Mouse (Mus musculus) lung, adult 2 months (tissue): ENCODE results near the gene Olfr18. TPM values are rescaled to one million over a fixed set of nuclear protein-coding genes. Genes with fewer than 3 reads are reported as not detected.
"Not testable (repeated sequence)": the region's sequence is repeated elsewhere in the genome, so short reads cannot be mapped to it uniquely, and the experiment has no call there.

ENCODE experiments used
- DNase-seq: peaks from one replicate; pipeline ENCODE4 v3.0.0; 2022
- H3K4me1 ChIP-seq: fragments of 200-500 bp; 2 replicates; pipeline ENCODE4 v1.6.1; 2011; ENCODE audit warnings: low read length; ENCODE audit not compliant: control insufficient read depth, insufficient read depth
- H3K4me3 ChIP-seq: fragments of 200-500 bp; replicated peaks from 2 replicates; pipeline ENCODE3; 2011; ENCODE audit warnings: low read depth, mild to moderate bottlenecking, control low read depth, low read length; ENCODE audit errors: extremely low read depth
- CTCF ChIP-seq: fragments of 200-500 bp; IDR thresholded peaks from 2 replicates; pipeline ENCODE4 v1.5.1; 2011; ENCODE audit warnings: mild to moderate bottlenecking, low read length, control low read depth; ENCODE audit not compliant: insufficient read depth
- POLR2A ChIP-seq: fragments of 200-500 bp; IDR thresholded peaks from 2 replicates; pipeline ENCODE4 v1.6.1; 2011; ENCODE audit warnings: low read depth, mild to moderate bottlenecking, control low read depth, low read length, borderline replicate concordance; ENCODE audit errors: extremely low read depth
- WGBS: fragments of 180-500 bp; shearing (Covaris S2); methylation state at CpG from one replicate; pipeline ENCODE4 v1.1.7; 2018; 5-methylcytosine and 5-hydroxymethylcytosine counted together
- polyA plus RNA-seq: library from polyadenylated mRNA; depleted of rRNA; stranded (reverse); fragments of >200 nt; gene quantifications from 2 replicates; pipeline ENCODE4 v1.2.3, GENCODE M21; 2012; rRNA removed

The Olfr18 gene
- not detected in 2 replicates for polyA plus RNA-seq

GRCm38 (mm10) chr9:20335994-20336393 is at the start of gene Olfr18:
TSS of gene Olfr18 (minus strand) at chr9:20336094.
- TF ChIP-seq CTCF (no peak), POLR2A (no peak)
- Histone ChIP-seq H3K4me3 (no peak within 1 kb of the TSS), H3K4me1 (no peaks in the 10 kb centered on the region)
- no peak for DNase-seq

DNA sequence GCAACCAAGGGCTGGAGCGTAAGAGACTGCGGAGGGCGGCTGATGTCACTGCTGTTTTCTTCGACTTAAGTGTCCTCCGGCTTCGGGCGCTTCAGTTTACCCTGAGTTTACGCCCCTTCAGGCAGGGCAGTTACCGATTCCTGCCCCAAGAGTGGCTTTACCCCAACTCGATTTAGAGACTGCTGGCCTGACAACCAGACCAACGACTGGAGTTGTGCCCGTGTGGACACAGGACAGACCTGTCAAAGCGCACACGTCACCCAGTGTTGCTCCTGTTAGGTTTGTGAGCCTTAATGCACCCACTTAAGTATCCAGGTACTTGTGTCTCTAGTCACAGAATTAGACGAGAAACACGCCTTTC is 49.4 kb upstream of the Olfr18 start:
- TF ChIP-seq CTCF (no peak), POLR2A (no peak)
- Histone ChIP-seq H3K4me1 (no peaks in the 10 kb centered on the region; the same call in 1 of the 2 replicates), H3K4me3 (peak overlapping the region; percentile 89)
- no peak for DNase-seq
- 11% methylated on average over 16 of the region's 16 CpGs for WGBS

GRCm38 (mm10) chr9:20384532-20385342 is 48.8 kb upstream of the Olfr18 start, which contains the start of gene Zfp560:
TSS of gene Zfp560 (minus strand) at chr9:20385177.
- peak; percentile 62 for TF ChIP-seq CTCF
- peak; percentile 60; the same call in 1 of the 2 replicates for TF ChIP-seq POLR2A
- DNase-seq, result peak; percentile 88
- WGBS, result under 1% methylated on average over 40 of the region's 40 CpGs
- Histone ChIP-seq H3K4me1 (no peaks in the 10 kb centered on the region; the same call in 1 of the 2 replicates), H3K4me3 (peak within 1 kb of the TSS; percentile 89)

DNA sequence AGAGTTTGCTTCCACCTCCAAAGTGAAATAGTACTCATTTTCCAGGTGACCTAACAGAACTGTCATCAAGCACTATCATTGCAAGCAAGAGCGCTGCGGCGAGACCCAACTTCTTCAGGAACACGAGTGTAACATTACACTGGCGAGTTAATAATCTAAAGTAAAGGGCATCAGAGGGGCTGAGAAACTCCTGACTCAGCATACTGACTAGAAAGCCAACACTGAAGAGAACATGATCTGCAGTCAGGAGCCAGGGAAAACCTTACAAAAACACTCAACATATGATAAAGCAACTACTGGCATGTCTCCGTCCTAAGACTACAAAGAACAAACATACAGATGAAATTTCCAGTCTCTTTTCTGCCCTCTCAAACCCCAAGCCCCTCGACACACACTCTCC is 47.8 kb upstream of the Olfr18 start:
- WGBS, result 82% methylated on average over 7 of the region's 7 CpGs
- Histone ChIP-seq H3K4me1 (no peaks in the 10 kb centered on the region; the same call in 1 of the 2 replicates), H3K4me3 (no peak overlapping the region)
- no peak for DNase-seq
- no peak for TF ChIP-seq CTCF
- no peak for TF ChIP-seq POLR2A

- TF ChIP-seq POLR2A (no peak), CTCF (no peak)
- DNase-seq, result no peak
- Histone ChIP-seq H3K4me3 (no peak overlapping the region), H3K4me1 (no peaks in the 10 kb centered on the region)
- 98% methylated on average over 1 of the region's 1 CpGs for WGBS
These were observed 38.8 kb upstream of the Olfr18 start for GRCm38 (mm10) chr9:20374712-20375111.

DNA sequence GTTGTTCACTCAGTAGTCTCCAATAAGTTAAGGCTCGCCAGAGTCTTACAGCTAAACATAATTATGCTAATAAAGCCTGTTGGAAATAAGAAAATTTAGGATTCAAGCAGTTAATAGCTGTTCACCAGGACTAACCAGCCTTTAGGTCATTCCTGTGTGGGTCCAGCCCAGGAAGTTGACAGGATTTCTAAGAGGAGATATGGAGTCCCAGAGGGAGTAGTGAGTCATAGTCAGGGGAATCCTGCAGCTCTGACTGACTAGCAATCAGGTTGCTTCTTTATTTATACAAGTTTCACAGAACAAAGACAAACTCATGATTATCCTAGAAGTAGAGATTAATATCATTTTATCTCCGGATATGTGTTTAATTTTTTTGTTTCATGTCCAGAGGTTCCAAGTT is 31.4 kb upstream of the Olfr18 start:
- no peak overlapping the region for H3K4me3 ChIP-seq
- DNase-seq, result no peak
- WGBS, result 93% methylated on average over 2 of the region's 2 CpGs
- no peaks in the 10 kb centered on the region for H3K4me1 ChIP-seq
- no peak for TF ChIP-seq CTCF
- no peak for TF ChIP-seq POLR2A

DNA sequence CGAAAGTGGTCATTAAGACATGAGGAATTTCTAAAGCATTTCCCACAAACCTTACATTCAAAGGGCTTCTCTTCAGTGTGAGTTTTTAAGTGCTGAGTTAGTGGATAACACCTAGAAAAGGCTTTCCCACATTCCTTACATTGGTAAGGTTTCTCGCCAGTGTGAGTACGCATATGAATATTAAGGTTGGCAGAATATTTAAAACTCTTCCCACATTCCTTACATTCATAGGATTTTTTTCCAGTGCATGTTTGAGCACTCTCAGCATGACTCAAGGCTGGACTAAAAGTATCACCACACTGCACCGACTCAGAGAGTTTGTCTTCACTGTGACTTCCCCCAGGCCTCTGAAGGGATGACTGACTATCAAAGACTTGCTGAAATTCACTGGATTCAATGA is 12.6 kb upstream of the Olfr18 start:
- 86% methylated on average over 4 of the region's 4 CpGs for WGBS
- Histone ChIP-seq H3K4me1 (no peaks in the 10 kb centered on the region), H3K4me3 (no peak overlapping the region)
- TF ChIP-seq CTCF (no peak), POLR2A (no peak)
- no peak for DNase-seq

- no peak within 1 kb of the TSS for H3K4me3 ChIP-seq
- no peak for DNase-seq
- TF ChIP-seq POLR2A, result no peak
- TF ChIP-seq CTCF, result no peak
- no peaks in the 10 kb centered on the region for H3K4me1 ChIP-seq
- WGBS, result 84% methylated on average over 1 of the region's 1 CpGs
These were observed 37.7 kb downstream of the Olfr18 start, which contains the start of gene Olfr873 for GRCm38 (mm10) chr9:20298232-20298631. TSS of gene Olfr873 (plus strand) at chr9:20298532.

DNA sequence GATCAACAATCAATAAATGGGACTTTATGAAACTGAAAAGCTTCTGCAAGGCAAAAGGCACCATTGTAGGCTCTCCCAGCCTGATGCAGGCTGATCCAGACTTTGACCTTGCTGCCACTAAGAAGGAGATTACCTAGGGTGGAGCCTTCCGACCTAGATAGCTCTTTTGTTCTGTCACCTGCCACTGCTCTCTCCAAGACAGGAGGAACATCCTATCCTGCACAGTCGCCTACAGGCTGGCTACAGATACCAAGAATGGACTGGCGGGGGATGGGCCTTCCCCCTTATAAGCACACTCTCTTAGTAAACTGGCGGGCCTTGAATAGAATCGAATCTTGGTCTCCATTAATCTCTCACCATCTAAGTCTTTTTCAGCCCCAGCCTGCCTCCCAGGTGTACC is 40.3 kb downstream of the Olfr18 start:
- not testable (repeated sequence) for DNase-seq, H3K4me3 ChIP-seq, H3K4me1 ChIP-seq
- WGBS, result 79% methylated on average over 5 of the region's 5 CpGs

DNA sequence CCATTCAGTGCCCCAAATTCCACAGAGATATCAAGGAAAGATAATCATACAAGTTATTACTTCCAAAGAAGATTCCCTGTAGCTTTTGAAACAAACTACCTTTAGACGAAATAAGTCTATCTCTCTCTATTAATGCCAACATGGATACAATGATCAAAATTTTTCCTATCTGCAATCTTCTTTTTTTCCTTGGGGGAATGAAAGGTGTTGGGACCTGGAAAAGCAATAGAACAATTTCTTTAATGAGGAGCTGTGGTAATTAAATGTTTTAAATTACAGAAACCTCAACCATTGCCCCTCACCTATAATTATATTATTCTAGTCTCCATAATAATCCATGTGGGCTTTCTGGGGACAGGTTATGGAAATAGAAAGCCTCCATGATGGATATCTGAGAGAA is 53.8 kb downstream of the Olfr18 start, which contains the start of gene Olfr39:
Olfr39 (plus strand) TSS at position 301 of the 400 bp plus-strand sequence.
- DNase-seq, result no peak
- WGBS, result 82% methylated on average over 1 of the region's 1 CpGs
- no peaks in the 10 kb centered on the region for H3K4me1 ChIP-seq
- H3K4me3 ChIP-seq, result no peak within 1 kb of the TSS
- TF ChIP-seq POLR2A (no peak), CTCF (no peak)

Other genes with a start within 250 kb of the Olfr18 start
- not detected in 2 replicates for gene Olfr868, start 237.5 kb downstream of the Olfr18 start, polyA plus RNA-seq
- gene Olfr869, start 207.1 kb downstream of the Olfr18 start, polyA plus RNA-seq, result not detected in 2 replicates
- not detected in 2 replicates for gene Olfr870, start 162.0 kb downstream of the Olfr18 start, polyA plus RNA-seq
- gene Olfr871, start 123.9 kb downstream of the Olfr18 start, polyA plus RNA-seq, result not detected in 2 replicates
- not detected in 2 replicates for gene Olfr872, start 99.0 kb downstream of the Olfr18 start, polyA plus RNA-seq
- not detected in 2 replicates for gene Olfr39, start 53.7 kb downstream of the Olfr18 start, polyA plus RNA-seq
- not detected in 2 replicates for gene Olfr873, start 37.6 kb downstream of the Olfr18 start, polyA plus RNA-seq
- gene Zfp560, start 49.1 kb upstream of the Olfr18 start, polyA plus RNA-seq, result 3.3 and 5.4 TPM in 2 replicates
- 1.5 and 2.8 TPM in 2 replicates for gene Zfp26, start 124.1 kb upstream of the Olfr18 start, polyA plus RNA-seq
- 4.6 and 5.0 TPM in 2 replicates for gene Zfp426, start 156.7 kb upstream of the Olfr18 start, polyA plus RNA-seq
- 6.6 and 8.9 TPM in 2 replicates for gene Zfp266, start 185.3 kb upstream of the Olfr18 start, polyA plus RNA-seq
- gene Zfp846, start 245.2 kb upstream of the Olfr18 start, polyA plus RNA-seq, result 1.7 and 2.6 TPM in 2 replicates